Mouse (Mus musculus) forebrain, embryonic 16.5 days (tissue): Measurements from ENCODE around the gene Cd5. TPM values are rescaled to one million over a fixed set of nuclear protein-coding genes. Genes with fewer than 3 reads are reported as not detected.
A peak's percentile ranks its signal among the peaks of the same experiment; 100 is the strongest.

Experiments
- ATAC-seq: fragments of 200-750 bp; cut with Nextera tagmentation; 2 replicates; pipeline ENCODE4 v1.8.0; 2017; ENCODE audit warnings: mild to moderate bottlenecking, moderate library complexity
- H3K27ac ChIP-seq: fragments of 300-500 bp; sonication (generic); 2 replicates; pipeline ENCODE4 v1.5.1; 2014; ENCODE audit warnings: low read length, control low read depth
- H3K27me3 ChIP-seq: fragments of 300-500 bp; sonication (generic); replicated peaks from 2 replicates; pipeline ENCODE4 v1.6.1; 2014; ENCODE audit warnings: low read length; ENCODE audit not compliant: control insufficient read depth, insufficient read depth
- H3K36me3 ChIP-seq: fragments of 300-500 bp; sonication (generic); 2 replicates; pipeline ENCODE4 v1.6.1; 2014; ENCODE audit not compliant: control insufficient read depth, insufficient read depth
- H3K4me1 ChIP-seq: fragments of 300-500 bp; sonication (generic); replicated peaks from 2 replicates; pipeline ENCODE4 v1.6.1; 2014; ENCODE audit warnings: low read length; ENCODE audit not compliant: control insufficient read depth, insufficient read depth
- H3K4me2 ChIP-seq: fragments of 300-500 bp; sonication (generic); 2 replicates; pipeline ENCODE4 v1.6.1; 2014; ENCODE audit warnings: mild to moderate bottlenecking, low read length, control low read depth
- H3K4me3 ChIP-seq: fragments of 300-500 bp; sonication (generic); replicated peaks from 2 replicates; pipeline ENCODE4 v1.5.1; 2014; ENCODE audit warnings: mild to moderate bottlenecking, low read length, control low read depth
- H3K9ac ChIP-seq: fragments of 300-500 bp; sonication (generic); replicated peaks from 2 replicates; pipeline ENCODE4 v1.6.1; 2014; ENCODE audit warnings: low read depth, low read length, control low read depth
- H3K9me3 ChIP-seq: fragments of 300-500 bp; sonication (generic); 2 replicates; pipeline ENCODE4 v1.6.1; 2016; ENCODE audit warnings: low read length; ENCODE audit not compliant: control insufficient read depth
- whole genome bisulfite sequencing: fragments of 180-500 bp; shearing (Covaris S2); extraction: QIAGEN DNeasy Blood & Tissue Kit; methylation state at CpG from one replicate; pipeline ENCODE4 v1.1.7; 2014; 5-methylcytosine and 5-hydroxymethylcytosine counted together
- polyA plus RNA-seq: library from polyadenylated mRNA; unstranded; fragments of >200 nt; fragmentation: Nextera tagmentation; extraction: Ambion mirVana; gene quantifications from 2 replicates; pipeline ENCODE4 v1.2.1, GENCODE M21; 2015

The Cd5 gene
- polyA plus RNA-seq, 1 experiment from 2014 or later: 0.06 TPM

- H3K36me3 ChIP-seq: peaks cover 12% of the 10 kb centered on the region
- no peaks in the 10 kb centered on the region for H3K27me3 ChIP-seq
- no peak for ATAC-seq
- H3K9ac ChIP-seq: no peak overlapping the region
- H3K4me1 ChIP-seq: peaks cover 18% of the 10 kb centered on the region
- no peaks in the 10 kb centered on the region for H3K9me3 ChIP-seq
- no peak overlapping the region for H3K4me3 ChIP-seq
- no peak overlapping the region for H3K4me2 ChIP-seq
- H3K27ac ChIP-seq: no peak overlapping the region; the same call in 1 of the 2 replicates
- WGBS: 77% methylated on average over 6 of the region's 6 CpGs
These were observed 24.6 kb downstream of the Cd5 start for GRCm38 (mm10) chr19:10714168-10714567.

- Histone ChIP-seq H3K4me2 (no peak overlapping the region), H3K27ac (no peak overlapping the region), H3K27me3 (no peaks in the 10 kb centered on the region), H3K36me3 (peaks cover 12% of the 10 kb centered on the region), H3K9ac (no peak overlapping the region), H3K9me3 (no peaks in the 10 kb centered on the region), H3K4me1 (peaks cover 24% of the 10 kb centered on the region), H3K4me3 (no peak overlapping the region)
- ATAC-seq: no peak
- WGBS: 95% methylated on average over 10 of the region's 10 CpGs
These were observed 25.3 kb downstream of the Cd5 start for GRCm38 (mm10) chr19:10713551-10713950.

- H3K27me3 ChIP-seq: no peaks in the 10 kb centered on the region
- peaks cover 12% of the 10 kb centered on the region for H3K36me3 ChIP-seq
- 92% methylated on average over 12 of the region's 12 CpGs for WGBS
- no peaks in the 10 kb centered on the region for H3K9me3 ChIP-seq
- ATAC-seq: no peak
- no peak overlapping the region for H3K9ac ChIP-seq
- no peak overlapping the region for H3K27ac ChIP-seq
- H3K4me3 ChIP-seq: no peak overlapping the region
- no peak overlapping the region for H3K4me2 ChIP-seq
- H3K4me1 ChIP-seq: peaks cover 26% of the 10 kb centered on the region
These were observed 26.2 kb downstream of the Cd5 start for GRCm38 (mm10) chr19:10712646-10713045.

- Histone ChIP-seq H3K36me3 (peaks cover 12% of the 10 kb centered on the region), H3K9ac (no peak overlapping the region), H3K27ac (no peak overlapping the region), H3K27me3 (no peaks in the 10 kb centered on the region), H3K4me3 (no peak overlapping the region), H3K9me3 (no peaks in the 10 kb centered on the region), H3K4me2 (no peak overlapping the region), H3K4me1 (peaks cover 26% of the 10 kb centered on the region)
- ATAC-seq: no peak
- WGBS: 92% methylated on average over 7 of the region's 7 CpGs
These were observed 26.6 kb downstream of the Cd5 start for GRCm38 (mm10) chr19:10712194-10712593.

GRCm38 (mm10) chr19:10710751-10711150 is 28.1 kb downstream of the Cd5 start:
- WGBS: 86% methylated on average over 4 of the region's 4 CpGs
- no peak overlapping the region for H3K4me3 ChIP-seq
- H3K9me3 ChIP-seq: no peaks in the 10 kb centered on the region
- H3K36me3 ChIP-seq: peaks cover 12% of the 10 kb centered on the region
- no peak for ATAC-seq
- H3K27ac ChIP-seq: peak overlapping the region; percentile 55; the same call in 1 of the 2 replicates
- H3K4me2 ChIP-seq: no peak overlapping the region
- no peak overlapping the region for H3K9ac ChIP-seq
- H3K27me3 ChIP-seq: no peaks in the 10 kb centered on the region
- peaks cover 26% of the 10 kb centered on the region for H3K4me1 ChIP-seq

GRCm38 (mm10) chr19:10710088-10710511 is 28.7 kb downstream of the Cd5 start:
- Histone ChIP-seq H3K9ac (peak overlapping the region; percentile 6), H3K4me1 (peaks cover 26% of the 10 kb centered on the region), H3K4me3 (no peak overlapping the region), H3K4me2 (no peak overlapping the region), H3K9me3 (no peaks in the 10 kb centered on the region), H3K27me3 (no peaks in the 10 kb centered on the region), H3K27ac (peak overlapping the region; percentile 91), H3K36me3 (peaks cover 12% of the 10 kb centered on the region)
- ATAC-seq: peak; percentile 43
- WGBS: 37% methylated on average over 9 of the region's 9 CpGs

- Histone ChIP-seq H3K4me1 (peaks cover 25% of the 10 kb centered on the region), H3K4me2 (peak overlapping the region; percentile 1; the same call in 1 of the 2 replicates), H3K27me3 (no peaks in the 10 kb centered on the region), H3K4me3 (no peak overlapping the region), H3K27ac (peak overlapping the region; percentile 91), H3K9ac (peak overlapping the region; percentile 6; the same call in 1 of the 2 replicates), H3K36me3 (peaks cover 12% of the 10 kb centered on the region), H3K9me3 (no peaks in the 10 kb centered on the region)
- 11% methylated on average over 8 of the region's 8 CpGs for WGBS
- ATAC-seq: peak; percentile 91
These were observed 29.3 kb downstream of the Cd5 start for GRCm38 (mm10) chr19:10709360-10710087.

- no peaks in the 10 kb centered on the region for H3K9me3 ChIP-seq
- peaks cover 24% of the 10 kb centered on the region for H3K4me1 ChIP-seq
- no peak overlapping the region for H3K9ac ChIP-seq
- no peak overlapping the region for H3K4me2 ChIP-seq
- H3K4me3 ChIP-seq: no peak overlapping the region
- H3K36me3 ChIP-seq: peaks cover 12% of the 10 kb centered on the region
- ATAC-seq: no peak
- WGBS: 34% methylated on average over 6 of the region's 6 CpGs
- H3K27me3 ChIP-seq: no peaks in the 10 kb centered on the region
- H3K27ac ChIP-seq: peak overlapping the region; percentile 91
These were observed 29.9 kb downstream of the Cd5 start for GRCm38 (mm10) chr19:10708900-10709299.

- Histone ChIP-seq H3K4me2 (no peak overlapping the region), H3K9ac (no peak overlapping the region), H3K27me3 (no peaks in the 10 kb centered on the region), H3K36me3 (peaks cover 7% of the 10 kb centered on the region), H3K27ac (no peak overlapping the region), H3K4me1 (peaks cover 24% of the 10 kb centered on the region), H3K9me3 (no peaks in the 10 kb centered on the region), H3K4me3 (no peak overlapping the region)
- ATAC-seq: no peak
- 90% methylated on average over 1 of the region's 1 CpGs for WGBS
These were observed 30.9 kb downstream of the Cd5 start for GRCm38 (mm10) chr19:10707881-10708280.
